Mouse (Mus musculus) mesoderm, embryonic 11.5 days (tissue): Measurements from ENCODE around the gene Hacl1.
A peak's percentile ranks its signal among the peaks of the same experiment; 100 is the strongest.

Source experiments
- DNase-seq: peaks from one replicate; pipeline ENCODE4 v3.0.0-alpha.2; 2012; ENCODE audit warnings: low read depth, low spot score

Hacl1 gene

DNA sequence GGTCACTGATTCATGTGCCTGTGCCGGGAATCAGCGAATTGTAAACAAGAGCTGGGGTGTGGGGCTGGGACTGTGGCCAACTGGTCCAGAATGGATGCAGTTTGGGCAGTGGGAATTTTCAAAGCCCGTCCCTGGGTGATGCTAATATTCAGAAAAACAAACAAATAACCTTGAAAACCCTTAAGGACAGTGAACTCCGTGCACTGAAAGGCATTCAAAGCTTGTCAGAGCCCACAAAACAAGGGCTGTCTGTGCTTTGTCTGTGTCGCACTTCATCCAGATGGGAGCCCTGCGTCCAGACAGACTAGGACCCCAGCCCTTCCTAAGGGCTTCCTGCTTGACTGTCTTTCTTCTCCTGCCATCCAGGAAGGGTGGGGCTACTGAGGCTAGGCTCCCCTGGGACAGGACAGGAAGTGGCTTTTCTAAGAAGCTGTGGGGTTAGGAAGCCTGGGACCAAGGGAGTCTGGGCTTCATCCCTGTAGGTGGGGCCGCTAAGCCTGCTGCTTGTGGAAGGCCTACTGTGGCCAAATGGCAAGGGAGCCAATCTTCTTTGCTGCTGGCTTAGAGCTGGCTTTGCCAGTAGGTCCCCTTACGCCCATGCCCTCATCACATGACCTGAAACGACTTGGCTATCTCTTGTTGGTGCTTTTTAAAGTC, 21.6 kb upstream of the Hacl1 start:
- DNase-seq: peak; percentile 63

- peak; percentile 95 for DNase-seq
These were observed 20.8 kb upstream of the Hacl1 start for GRCm38 (mm10) chr14:31661671-31662554.

DNA sequence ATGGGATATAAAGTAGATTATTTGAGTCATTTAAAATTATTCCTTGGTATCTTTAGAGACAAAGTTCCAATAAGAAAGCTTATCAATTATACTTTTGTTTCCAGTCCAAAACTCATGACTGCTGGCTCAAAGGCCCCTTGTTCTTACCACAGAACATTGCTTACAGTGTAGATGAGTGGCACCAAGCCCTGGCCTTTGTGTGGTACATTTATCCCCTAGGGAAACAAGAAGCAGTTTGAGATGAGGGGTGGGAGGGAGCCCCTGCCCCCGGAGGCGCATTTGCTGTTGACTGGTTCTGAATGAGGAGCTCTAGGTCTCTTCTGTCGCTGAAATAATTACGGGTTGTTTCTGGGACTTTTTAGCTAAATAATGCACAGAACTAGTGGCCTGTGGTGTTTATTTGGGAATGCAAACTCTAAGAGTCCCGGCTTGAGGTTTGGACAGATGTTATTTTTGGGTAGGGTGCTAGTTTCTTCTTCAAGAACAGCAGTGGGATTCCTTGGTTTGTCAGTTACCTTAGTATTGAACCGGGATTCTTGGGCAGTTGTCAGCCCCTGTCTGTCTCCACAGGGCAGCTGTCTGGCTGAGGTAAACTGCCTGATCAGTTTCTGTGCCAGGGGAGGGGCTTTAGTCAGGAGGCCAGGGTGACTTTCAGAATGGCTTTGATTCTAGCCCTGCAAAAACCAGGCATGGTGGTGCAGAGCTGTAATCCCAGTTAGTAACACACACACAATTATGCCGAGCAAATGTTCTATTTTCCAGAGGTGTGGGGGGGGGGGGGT, 19.4 kb upstream of the Hacl1 start:
- DNase-seq: no peak

DNA sequence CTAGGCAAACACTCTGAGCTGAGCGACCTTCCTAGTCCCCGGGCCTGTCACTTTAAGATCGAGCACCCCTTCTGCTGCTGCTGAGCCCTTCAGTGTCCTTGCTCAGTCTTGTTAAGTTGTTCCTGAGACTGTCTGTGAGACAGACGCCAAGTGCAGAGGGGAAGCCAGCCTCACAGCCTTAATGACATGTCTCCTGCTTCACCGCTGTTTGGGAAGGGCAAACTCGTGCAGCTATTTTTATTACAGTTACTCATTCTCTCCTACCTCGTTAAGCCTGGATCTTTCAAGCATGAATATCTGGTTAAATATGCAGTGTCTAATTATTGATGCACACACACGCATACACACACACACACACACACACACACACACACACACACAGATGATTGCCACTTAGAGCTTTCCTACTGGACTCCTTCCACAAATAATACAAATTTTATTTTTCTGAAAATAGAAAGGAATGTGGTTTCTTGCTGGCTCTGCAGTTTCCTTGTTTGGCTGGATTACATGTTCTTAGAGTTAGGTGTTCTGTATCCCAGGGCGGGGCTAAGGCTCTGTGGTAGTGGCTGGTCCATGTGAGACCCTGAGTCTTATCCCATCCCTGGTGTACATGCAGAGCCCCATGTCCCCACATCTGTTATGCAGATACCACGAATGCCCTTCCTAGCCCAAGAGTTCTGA, 18.6 kb upstream of the Hacl1 start:
- no peak for DNase-seq

GRCm38 (mm10) chr14:31658126-31658680, 17.1 kb upstream of the Hacl1 start:
- no peak for DNase-seq

DNA sequence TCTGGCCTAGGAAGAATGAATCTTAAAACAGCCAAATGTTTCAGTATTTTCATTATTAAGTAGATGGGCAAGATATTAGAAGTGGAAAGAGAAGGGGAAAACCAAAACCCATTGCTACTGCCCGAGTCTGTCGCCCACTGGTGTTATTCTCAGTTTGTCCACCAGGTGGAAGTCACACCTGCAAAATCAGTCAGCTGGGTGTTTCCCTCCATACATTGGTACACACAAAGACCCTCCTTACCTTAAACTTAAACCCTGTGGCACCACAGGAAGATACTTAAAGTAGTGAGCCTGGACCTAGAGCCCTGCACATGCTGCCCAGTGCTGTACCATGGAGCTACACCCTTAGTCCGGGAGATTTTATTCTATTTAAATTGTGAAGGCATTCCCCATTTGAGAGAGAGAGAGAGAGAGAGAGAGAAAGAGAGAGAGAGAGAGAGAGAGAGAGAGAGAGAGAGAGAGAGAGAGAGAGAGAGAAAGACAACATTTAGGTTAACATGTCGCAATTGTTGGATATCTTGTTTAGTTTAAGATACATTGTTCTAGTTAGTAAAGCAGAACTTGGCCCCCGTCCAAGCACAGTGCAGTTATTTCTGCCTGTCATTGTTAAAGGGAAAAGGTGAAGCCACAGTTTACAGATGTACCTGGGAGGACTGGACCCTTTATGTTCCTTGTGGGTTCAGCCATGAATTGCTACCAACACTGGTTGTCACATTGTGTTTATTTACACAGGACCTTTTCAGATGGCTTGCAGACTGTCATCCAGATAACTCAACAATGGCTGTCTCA, 16.0 kb upstream of the Hacl1 start:
- peak; percentile 78 for DNase-seq

GRCm38 (mm10) chr14:31656386-31656785, 15.3 kb upstream of the Hacl1 start:
- DNase-seq: no peak

DNA sequence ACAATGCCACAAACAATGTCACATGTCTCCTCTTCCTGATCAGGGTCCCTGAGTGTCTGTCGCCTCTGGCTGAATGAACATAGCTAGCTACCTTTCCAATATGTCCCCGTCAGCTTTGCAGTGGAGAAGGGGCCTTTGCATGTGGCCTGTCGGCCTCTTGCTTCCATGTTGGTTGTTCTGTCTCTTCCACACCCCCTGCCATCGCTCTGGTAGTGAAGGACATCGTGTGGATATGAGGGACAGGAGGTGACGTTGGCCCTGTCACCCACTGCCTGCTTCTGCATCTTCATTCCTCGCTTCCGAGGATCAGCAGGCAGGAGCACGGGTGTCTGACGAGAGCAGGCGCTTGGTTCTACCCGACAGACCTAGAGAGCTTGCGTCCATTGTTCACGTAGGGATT, 14.3 kb upstream of the Hacl1 start:
- DNase-seq: no peak

DNA sequence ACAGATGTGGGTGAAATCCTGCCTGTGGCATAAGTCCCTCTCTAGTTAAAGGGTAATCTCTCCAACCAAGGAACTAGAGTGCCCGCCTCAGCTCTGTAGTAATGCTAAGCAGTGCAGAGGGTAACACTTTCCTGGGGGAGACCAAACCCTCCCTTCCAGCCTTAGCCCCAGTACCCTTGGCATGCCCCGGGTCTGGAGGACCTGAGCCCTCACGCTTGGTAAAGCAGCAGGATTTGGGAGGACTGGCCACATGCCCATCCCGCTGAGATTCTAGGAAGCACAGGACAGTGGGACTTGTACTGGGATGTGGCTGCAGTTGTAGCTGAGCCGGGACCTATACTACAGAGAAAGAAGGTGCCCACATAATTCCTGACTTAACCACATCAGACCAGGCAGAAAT, 13.7 kb upstream of the Hacl1 start:
- DNase-seq: no peak

GRCm38 (mm10) chr14:31653101-31653875, 12.2 kb upstream of the Hacl1 start:
- DNase-seq: no peak

DNA sequence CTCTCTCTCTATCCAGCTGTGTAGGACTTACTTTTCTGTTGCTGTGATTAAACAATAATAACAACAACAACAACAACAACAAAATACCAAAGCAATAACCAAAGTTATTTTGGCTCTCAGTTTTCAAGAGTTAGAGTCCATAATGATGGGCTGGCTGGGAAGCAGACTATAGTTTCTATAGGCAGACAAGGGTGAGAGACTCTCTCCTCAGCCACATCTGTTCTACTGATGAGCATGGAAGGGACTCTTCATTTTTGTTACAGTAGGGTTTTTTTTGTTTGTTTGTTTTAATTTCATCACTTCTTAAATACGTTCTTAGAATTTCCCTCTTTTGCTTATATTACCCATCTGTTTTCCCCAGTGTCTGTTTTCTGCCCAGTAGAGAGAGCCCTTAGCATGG, 11.5 kb upstream of the Hacl1 start:
- DNase-seq: no peak

DNA sequence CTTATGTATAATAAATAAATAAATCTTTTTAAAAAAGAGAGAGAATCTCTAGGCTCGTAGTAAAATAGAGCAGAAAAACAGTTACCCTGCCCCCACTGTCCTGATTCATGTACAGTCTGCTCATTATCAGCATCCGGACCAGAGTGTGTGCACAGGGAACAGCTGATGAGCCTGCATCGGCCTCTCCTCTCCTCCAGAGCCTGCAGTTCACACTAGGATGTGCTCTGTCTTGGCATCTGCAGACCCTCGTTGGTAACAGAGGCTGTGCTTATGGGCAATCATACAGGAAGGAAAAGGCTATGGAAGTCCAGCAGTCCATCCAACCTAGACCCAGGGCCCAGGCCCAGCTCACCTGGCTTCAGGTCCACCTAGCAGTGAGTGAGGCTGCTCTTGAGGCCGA, 11.0 kb upstream of the Hacl1 start:
- no peak for DNase-seq

DNA sequence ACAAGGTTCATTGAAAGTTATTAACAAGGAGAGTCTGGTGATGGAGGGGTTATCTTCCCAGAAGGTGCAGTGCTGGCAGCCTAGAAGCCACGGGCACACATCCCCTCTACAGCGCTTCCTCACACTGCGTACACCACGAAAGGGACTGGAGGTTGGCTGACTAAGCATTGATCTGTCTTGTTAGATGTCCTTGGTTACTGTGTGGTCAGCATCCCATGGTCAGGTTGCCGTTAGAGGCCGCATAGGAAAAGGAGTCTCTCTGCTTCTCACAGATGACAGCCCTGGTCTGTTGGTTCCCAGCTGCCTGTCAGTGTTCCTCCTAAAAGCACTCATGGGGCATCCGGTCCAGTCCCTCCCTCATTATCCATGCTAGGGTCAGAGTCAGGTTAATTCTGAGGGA, 10.1 kb upstream of the Hacl1 start:
- no peak for DNase-seq

DNA sequence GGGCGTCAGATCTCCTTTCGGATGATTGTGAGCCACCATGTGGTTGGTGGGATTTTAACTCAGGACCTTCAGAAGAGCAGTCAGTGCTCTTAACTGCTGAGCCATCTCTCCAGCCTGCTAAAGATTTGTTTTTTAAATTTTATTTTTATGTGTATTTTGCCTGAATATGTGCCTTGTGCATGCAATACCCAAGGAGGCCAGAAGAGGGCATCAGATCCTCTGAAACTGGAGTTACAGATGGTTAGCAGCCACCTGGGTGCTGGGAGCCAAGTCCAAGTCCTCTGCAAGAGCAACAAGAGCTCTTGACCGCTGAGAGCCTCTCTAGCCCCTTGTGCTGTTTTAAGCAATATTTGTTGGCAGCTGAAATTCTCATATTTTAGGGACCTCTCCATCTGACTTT, 9.3 kb upstream of the Hacl1 start:
- no peak for DNase-seq

DNA sequence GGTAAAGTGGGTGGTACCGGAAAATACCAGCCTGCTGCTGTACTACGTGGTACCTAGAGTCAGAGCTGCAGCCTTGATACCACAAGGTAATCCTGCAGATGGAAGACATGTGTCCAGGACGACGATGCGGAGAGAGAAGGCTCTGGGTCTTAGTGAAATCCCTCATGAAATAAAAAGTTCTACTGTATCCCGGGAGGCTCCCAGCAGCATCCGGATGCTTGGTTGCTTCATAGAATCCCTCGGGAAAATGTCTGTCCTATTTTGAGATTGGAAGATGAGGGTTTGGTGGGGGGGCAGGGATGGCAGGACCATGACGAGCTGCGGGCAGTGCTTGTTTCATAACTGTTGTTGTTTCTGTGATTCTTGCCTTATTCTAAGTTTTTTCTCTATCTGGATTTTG, 6.9 kb upstream of the Hacl1 start:
- DNase-seq: no peak

GRCm38 (mm10) chr14:31645920-31646319, 4.8 kb upstream of the Hacl1 start:
- DNase-seq: no peak

- no peak for DNase-seq
These were observed 4.0 kb upstream of the Hacl1 start for GRCm38 (mm10) chr14:31644931-31645547.

- no peak for DNase-seq
These were observed 3.2 kb upstream of the Hacl1 start for GRCm38 (mm10) chr14:31644183-31644830.
